9 mouse cellular contexts compared by ENCODE assay signal in the genomic region with DNA sequence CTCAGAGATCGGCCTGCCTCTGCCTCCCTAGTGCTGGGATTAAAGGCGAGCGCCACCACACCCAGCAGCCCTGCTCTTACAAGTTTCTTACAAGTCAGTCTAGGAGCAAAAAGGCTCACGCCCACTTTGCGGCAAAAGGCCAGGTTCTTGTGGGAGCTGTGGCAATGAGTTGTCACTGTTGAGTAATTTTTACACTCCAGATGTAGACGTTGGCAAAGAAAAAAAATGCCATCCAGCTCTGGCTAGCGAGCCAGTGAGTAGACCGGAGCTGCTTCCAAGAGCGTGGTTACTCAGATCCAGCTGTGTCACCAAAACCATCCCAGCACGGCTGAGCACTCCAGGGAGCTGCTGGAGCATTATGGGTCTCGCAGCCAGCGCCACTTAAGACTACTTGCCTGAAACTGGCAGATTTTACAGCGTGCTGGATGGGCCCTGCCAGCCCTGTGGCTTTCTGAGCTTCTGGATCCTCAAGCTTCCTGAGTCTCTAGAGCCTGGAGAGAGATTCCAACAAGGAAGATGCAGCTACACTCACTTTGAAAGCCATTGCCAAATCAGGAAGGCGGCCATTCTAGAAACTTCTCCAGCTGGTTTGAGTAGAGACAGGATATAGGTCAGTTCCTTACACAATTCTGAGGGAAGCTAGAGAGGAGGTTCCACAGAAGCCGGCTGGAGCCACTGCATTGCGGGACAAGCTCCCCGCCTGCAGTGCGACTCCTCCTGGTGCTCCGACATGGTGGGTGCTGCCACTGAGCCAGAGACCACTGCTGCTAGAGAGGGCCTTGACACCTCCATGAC. TPM values are rescaled to one million over a fixed set of nuclear protein-coding genes. Genes with fewer than 3 reads are reported as not detected.
DNase-seq lines count a peak whose midpoint lies in the region; ATAC-seq lines count a peak whose summit lies in the region.
"Had no signal": no experiment of that assay in that cellular context is flagged by ENCODE, and none has a peak within 500 bp of the region (broad histone marks: within the 10 kb centered on the region; RNA-seq: fewer than 3 reads in every experiment).

No protein-coding gene starts in this region.

- H3K9me3 ChIP-seq in midbrain, embryonic 16.5 days (replicated peaks; ENCODE audit: control insufficient read depth, low read length, poor library complexity, severe bottlenecking): no peaks in the 10 kb centered on the region

- no peak overlapping the region for H3K4me3 ChIP-seq in midbrain, embryonic 16.5 days (ENCODE audit: low read depth, low read length)

- no peak for DNase-seq in frontal cortex, postnatal 10 days (ENCODE audit: low spot score in 2 of 2)
- peak; percentile 97 for DNase-seq in adipocyte (ENCODE audit: low spot score)
- peak; percentile 85 for DNase-seq in kidney, adult 9 months
- peak; percentile 86 to 87 for DNase-seq in lung, adult 18-20 months
- no peak for DNase-seq in urinary bladder, postnatal 4 days (ENCODE audit: low spot score in 2 of 2)

- H3K4me1 ChIP-seq in midbrain, embryonic 16.5 days (ENCODE audit: control insufficient read depth, insufficient read depth, low read length): peaks cover 6% of the 10 kb centered on the region

- 86% methylated on average over 19 of the region's 19 CpGs for WGBS in midbrain, embryonic 16.5 days

- no peaks in the 10 kb centered on the region for H3K27me3 ChIP-seq in midbrain, embryonic 16.5 days (ENCODE audit: control insufficient read depth, insufficient read depth, low read depth, low read length)

- no peak overlapping the region for H3K9ac ChIP-seq in midbrain, embryonic 16.5 days (ENCODE audit: low read depth, low read length)

- no peak overlapping the region for H3K4me2 ChIP-seq in midbrain, embryonic 16.5 days (ENCODE audit: low read length)

- ATAC-seq in frontal cortex, adult (ENCODE audit: low TSS enrichment): peak; percentile 33; the same call in 1 of the 2 replicates
- ATAC-seq in midbrain, embryonic 16.5 days: no peak
- no peak for ATAC-seq in megakaryocyte-erythroid progenitor cell, adult 5-6 weeks (replicated peaks; ENCODE audit: low FRiP score, low TSS enrichment, poor library complexity, severe bottlenecking)

- H3K27ac ChIP-seq in midbrain, embryonic 16.5 days (ENCODE audit: low read length): no peak overlapping the region

- peaks cover 8% of the 10 kb centered on the region; the same call in 1 of the 2 replicates for H3K36me3 ChIP-seq in midbrain, embryonic 16.5 days (ENCODE audit: control insufficient read depth, insufficient read depth, low read length)

RNA-seq across cellular contexts. Expression of a gene that starts 4.7 kb away (rescaled TPM):
- polyA plus RNA-seq in midbrain, embryonic 16.5 days (2015; fragmentation: Nextera tagmentation; extraction: Ambion mirVana): 1.9 and 2.3 TPM in 2 replicates
- 4.0 and 5.5 TPM in 2 replicates for total RNA-seq in megakaryocyte-erythroid progenitor cell, adult 5-6 weeks (2014; fragmentation: Nextera tagmentation)
- 1.4 and 4.3 TPM in 2 replicates for total RNA-seq in megakaryocyte-erythroid progenitor cell, adult 5-6 weeks (2017)

RNA-seq across cellular contexts. Expression of a gene that starts 12.1 kb away (rescaled TPM):
- 0.11 TPM in 1 of 2 replicates, not detected in the other for polyA plus RNA-seq in midbrain, embryonic 16.5 days (2015; fragmentation: Nextera tagmentation; extraction: Ambion mirVana)
- not detected in 2 replicates for total RNA-seq in megakaryocyte-erythroid progenitor cell, adult 5-6 weeks (2014; fragmentation: Nextera tagmentation)
- not detected in 2 replicates for total RNA-seq in megakaryocyte-erythroid progenitor cell, adult 5-6 weeks (2017)
- total RNA-seq: gastrocnemius, adult 8-10 months had no signal

RNA-seq across cellular contexts. Expression of a gene that starts 29.1 kb away (rescaled TPM):
- polyA plus RNA-seq in midbrain, embryonic 16.5 days (2015; fragmentation: Nextera tagmentation; extraction: Ambion mirVana): 55.5 and 58.4 TPM in 2 replicates
- 173 and 247 TPM in 2 replicates for total RNA-seq in megakaryocyte-erythroid progenitor cell, adult 5-6 weeks (2014; fragmentation: Nextera tagmentation)
- total RNA-seq in megakaryocyte-erythroid progenitor cell, adult 5-6 weeks (2017): 72.8 and 97.8 TPM in 2 replicates

RNA-seq across cellular contexts. Expression of a gene that starts 37.5 kb away (rescaled TPM):
- 82.0 and 83.1 TPM in 2 replicates for polyA plus RNA-seq in midbrain, embryonic 16.5 days (2015; fragmentation: Nextera tagmentation; extraction: Ambion mirVana)
- 46.2 and 55.6 TPM in 2 replicates for total RNA-seq in megakaryocyte-erythroid progenitor cell, adult 5-6 weeks (2014; fragmentation: Nextera tagmentation)
- 60.7 and 86.1 TPM in 2 replicates for total RNA-seq in megakaryocyte-erythroid progenitor cell, adult 5-6 weeks (2017)

Comparison
In these comparisons a context has a peak if more than half of its experiments do, and no peak if none do; other contexts are left out.
1. DNase-seq: peak in adipocyte (single experiment), kidney, adult 9 months (single experiment) and lung, adult 18-20 months (2 of 2); none in frontal cortex, postnatal 10 days (0 of 2) and urinary bladder, postnatal 4 days (0 of 2).